Mouse (Mus musculus): ENCODE measurements around the gene Adgre4. TPM values are rescaled to one million over a fixed set of nuclear protein-coding genes. Genes with fewer than 3 reads are reported as not detected.
"Not testable (repeated sequence)": the region's sequence is repeated elsewhere in the genome, so short reads cannot be mapped to it uniquely, and the experiment has no call there.

Adgre4 gene
- under 1 TPM in 2 of 4 experiments, not detected in 2; 0.16 to 0.22 TPM for total RNA-seq (2022)

GRCm38 (mm10) chr17:55749786-55750185 is at the start of gene Adgre4:
Gene Adgre4 (plus strand): TSS chr17:55749984.
- DNase-seq (ENCODE audit: low spot score in 2 of 2) = no peak

- DNase-seq (ENCODE audit: low spot score in 2 of 2) = peak; percentile 29 to 41
These were observed 47.5 kb upstream of the Adgre4 start for GRCm38 (mm10) chr17:55702161-55702820.

GRCm38 (mm10) chr17:55702865-55703264 is 46.9 kb upstream of the Adgre4 start:
- no peak for DNase-seq (ENCODE audit: low spot score in 2 of 2)

- DNase-seq (ENCODE audit: low spot score in 2 of 2) = peak; percentile 96 to 97
These were observed 37.6 kb upstream of the Adgre4 start, which contains the start of gene Pot1b for GRCm38 (mm10) chr17:55711984-55712811. Gene Pot1b (minus strand): TSS chr17:55712628.

- DNase-seq (ENCODE audit: low spot score in 2 of 2) = no peak
These were observed 28.5 kb upstream of the Adgre4 start for GRCm38 (mm10) chr17:55721270-55721669.

GRCm38 (mm10) chr17:55722250-55722649 is 27.5 kb upstream of the Adgre4 start:
- DNase-seq (ENCODE audit: low spot score in 2 of 2) = no peak

- DNase-seq (ENCODE audit: low spot score in 2 of 2) = no peak
These were observed 23.6 kb upstream of the Adgre4 start for GRCm38 (mm10) chr17:55726193-55726592.

- no peak for DNase-seq (ENCODE audit: low spot score in 2 of 2)
These were observed 13.1 kb upstream of the Adgre4 start for GRCm38 (mm10) chr17:55736675-55737074.

GRCm38 (mm10) chr17:55751170-55751569 is 1.4 kb downstream of the Adgre4 start:
- DNase-seq (ENCODE audit: low spot score in 2 of 2) = no peak

GRCm38 (mm10) chr17:55813642-55814041 is 63.9 kb downstream of the Adgre4 start:
- no peak for DNase-seq (ENCODE audit: low spot score in 2 of 2)

GRCm38 (mm10) chr17:55816853-55817252 is 67.1 kb downstream of the Adgre4 start:
- DNase-seq (ENCODE audit: low spot score in 2 of 2) = no peak

GRCm38 (mm10) chr17:55821566-55821965 is 71.8 kb downstream of the Adgre4 start:
- no peak for DNase-seq (ENCODE audit: low spot score in 2 of 2)

- no peak for DNase-seq (ENCODE audit: low spot score in 2 of 2)
These were observed 93.3 kb downstream of the Adgre4 start for GRCm38 (mm10) chr17:55843067-55843466.

GRCm38 (mm10) chr17:55877184-55877583 is 127.4 kb downstream of the Adgre4 start:
- DNase-seq (ENCODE audit: low spot score in 2 of 2) = no peak

- not testable (repeated sequence) for DNase-seq (ENCODE audit: low spot score in 2 of 2)
These were observed 128.5 kb downstream of the Adgre4 start for GRCm38 (mm10) chr17:55878282-55878635.

GRCm38 (mm10) chr17:55878636-55879369 is 129.0 kb downstream of the Adgre4 start, which contains the start of gene Zfp119a:
Gene Zfp119a (minus strand): TSS chr17:55878930.
- DNase-seq (ENCODE audit: low spot score in 2 of 2) = peak; percentile 51 to 70

GRCm38 (mm10) chr17:55883631-55884030 is 133.8 kb downstream of the Adgre4 start:
- no peak for DNase-seq (ENCODE audit: low spot score in 2 of 2)

- DNase-seq (ENCODE audit: low spot score in 2 of 2) = no peak
These were observed 135.1 kb downstream of the Adgre4 start for GRCm38 (mm10) chr17:55884912-55885311.

GRCm38 (mm10) chr17:55892406-55892955 is 142.7 kb downstream of the Adgre4 start:
- DNase-seq (ENCODE audit: low spot score in 2 of 2) = not testable (repeated sequence)

- no peak for DNase-seq (ENCODE audit: low spot score in 2 of 2)
These were observed 153.3 kb downstream of the Adgre4 start for GRCm38 (mm10) chr17:55903087-55903486.

All from gastrocnemius, adult 8-10 months (tissue).